Mouse (Mus musculus) lung, postnatal 36 days (tissue): ENCODE results near the gene Mgea5.

Experiments used
- DNase-seq: peaks from one replicate; pipeline ENCODE4 v3.0.0; 2022; ENCODE audit warnings: mixed read lengths

The Mgea5 gene

DNA sequence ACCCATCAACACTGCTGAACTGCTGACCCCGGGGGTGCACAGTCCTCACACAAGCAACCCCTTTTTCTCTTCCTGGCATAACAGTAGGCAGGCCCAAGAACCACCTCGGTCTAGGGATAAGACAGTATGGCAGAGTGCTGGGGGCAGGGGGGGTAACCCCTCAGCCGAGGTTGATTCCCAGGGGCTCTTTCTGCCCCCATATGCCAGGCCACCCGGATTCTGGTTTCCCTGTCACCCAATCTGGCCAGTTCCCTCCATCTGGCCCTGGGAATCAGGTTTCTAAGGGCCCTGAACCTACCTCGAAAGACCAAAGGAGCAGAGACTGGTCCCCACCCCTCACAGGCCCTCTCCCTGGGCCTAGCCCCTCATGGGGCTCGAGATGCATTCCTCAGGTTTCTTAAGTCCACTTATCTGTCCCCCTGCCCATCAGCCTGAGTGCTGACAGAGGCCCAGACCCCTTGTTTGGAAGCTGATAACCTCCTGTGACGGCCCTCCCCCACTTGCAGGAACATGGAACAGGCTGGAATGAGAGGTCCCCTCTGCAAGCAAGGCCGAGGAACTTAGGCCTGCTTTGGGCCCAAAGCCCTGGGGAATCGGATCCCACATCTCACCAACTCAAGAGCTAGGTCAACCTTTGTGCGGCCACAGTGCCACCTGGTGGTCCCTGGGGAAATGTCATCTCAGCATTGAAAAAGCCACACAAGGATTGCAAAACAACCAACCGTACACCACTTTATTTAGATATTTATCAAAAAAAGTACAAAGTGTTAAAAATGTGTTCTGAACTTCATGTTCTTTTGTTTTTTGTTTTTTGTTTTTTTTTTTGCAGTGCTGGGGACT is 36.4 kb downstream of the Mgea5 start:
- peak; percentile 94 for DNase-seq

DNA sequence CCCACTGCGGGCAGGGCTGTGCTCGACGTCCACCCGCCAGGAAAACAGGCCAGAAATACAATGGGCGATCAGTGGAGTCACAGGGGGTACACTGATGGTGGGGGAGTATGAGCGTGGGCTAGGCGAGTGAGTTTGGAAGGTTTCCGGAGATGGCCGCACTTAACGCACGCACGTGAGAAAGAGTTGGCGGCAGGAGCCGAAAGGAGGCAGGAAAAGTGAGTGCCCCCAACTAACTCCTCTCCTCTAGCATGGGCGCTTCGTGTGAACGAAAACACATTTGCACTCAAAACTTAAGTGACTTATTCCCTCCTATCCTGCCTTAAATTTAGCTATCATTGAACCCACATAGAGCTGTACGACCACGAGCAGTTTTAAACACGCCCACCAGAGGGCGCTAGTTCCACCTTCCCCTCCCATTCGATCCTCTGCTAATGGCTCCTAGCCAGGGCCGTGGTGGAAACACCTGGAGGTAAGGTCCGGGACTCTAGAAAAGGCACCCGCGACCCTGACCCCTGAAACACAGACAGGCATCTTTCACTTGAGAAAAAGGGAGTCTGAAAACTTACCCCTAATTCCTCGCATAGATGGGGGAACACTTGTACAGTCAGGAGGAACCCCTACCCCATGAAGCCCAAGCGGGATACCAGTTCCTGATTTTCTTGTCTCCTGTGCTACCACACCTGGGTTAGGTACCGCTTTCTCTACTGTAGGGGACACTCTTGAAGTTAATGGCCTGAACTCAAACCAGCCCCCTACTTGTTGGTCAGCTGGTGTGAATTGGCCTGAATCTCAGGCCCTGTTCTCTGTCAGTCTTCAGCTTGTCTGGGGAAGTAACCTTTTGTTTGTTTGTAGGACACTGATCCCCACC is 37.2 kb downstream of the Mgea5 start:
- peak; percentile 87 for DNase-seq

DNA sequence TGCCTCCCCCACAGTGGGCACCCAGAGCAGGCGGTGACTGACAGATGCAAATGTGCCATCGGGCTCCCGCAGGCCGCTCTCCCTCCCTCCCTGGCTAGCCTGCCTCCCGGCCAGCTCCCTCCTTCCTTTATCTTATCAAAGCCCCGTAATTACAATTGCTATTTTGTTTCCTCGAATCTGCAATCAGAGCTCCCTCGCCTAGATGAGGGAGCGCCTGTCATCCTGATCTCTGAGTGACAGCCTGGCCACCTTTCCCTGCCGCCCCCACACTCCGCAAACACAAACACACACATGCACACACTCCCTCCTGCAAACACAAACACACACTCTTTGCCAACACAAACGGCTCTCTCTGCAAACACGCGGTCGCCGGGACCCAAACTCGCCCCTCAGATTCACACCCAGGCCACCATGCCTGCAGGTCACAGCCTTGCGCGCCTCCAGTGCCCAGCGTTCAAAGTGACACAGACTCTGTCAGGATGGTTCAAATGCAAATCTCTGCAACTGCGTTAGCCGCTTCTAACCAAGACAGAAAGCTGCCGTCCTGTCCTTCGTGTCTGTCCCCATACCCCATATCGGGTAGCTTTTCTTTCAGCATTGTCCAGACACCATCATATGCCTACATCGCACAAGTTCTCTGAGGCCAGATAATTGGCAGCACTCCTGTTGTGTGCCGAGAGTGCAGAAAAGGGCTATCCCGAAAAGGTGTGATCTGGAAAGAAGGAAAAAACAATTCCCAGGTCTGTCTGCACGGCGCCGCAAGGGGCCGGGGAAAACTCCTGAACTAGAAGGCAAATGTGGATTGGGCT is 38.1 kb downstream of the Mgea5 start:
- no peak for DNase-seq

DNA sequence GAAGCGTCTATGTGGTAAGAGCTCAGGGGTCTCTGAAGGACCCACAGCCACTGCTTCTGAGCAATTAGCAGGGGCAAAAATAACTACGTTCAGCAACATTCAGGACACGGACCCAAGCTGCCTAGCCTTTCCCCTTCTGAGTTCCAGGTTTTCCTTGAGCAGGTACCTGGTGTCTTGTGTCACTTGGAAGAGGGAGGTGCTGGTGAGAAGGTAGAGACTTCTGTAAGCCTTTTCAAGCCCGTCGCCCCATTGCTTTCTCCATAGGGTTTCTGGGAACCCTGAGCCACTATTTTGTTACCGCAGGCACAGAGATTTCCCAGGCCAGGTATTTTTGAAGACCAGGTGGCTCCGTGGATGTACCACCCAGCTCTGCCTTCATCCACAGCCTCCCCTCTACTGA is 40.0 kb downstream of the Mgea5 start:
- DNase-seq: no peak

DNA sequence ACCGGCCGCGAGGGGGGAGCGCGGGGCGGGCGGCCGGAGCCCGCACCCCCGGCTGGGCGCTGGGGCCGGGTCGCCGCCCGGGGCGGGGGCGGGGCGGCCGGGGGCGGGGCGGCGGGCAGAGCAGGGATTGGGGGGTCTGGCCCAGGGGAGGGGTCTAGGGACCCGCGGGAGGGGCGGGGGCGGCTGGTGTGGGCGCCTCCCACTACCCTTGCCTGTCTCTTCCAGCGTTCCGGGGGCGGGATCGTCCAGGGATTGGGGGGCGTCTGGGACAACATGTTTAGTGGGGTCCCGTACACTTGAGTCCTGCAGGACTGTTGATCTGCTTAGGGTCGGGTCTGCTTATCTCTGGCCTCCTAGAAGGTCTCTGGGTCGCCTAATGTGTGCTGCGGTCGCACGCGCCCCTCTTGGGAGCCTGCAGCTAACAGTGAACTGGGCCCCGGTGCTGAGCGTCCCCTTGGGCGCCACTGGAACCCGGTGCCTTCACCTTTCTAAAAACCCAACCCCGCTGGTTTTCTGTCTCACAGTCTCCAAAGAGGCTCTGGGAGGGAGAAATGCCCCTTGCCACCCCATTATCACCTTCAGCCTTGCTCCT is 40.6 kb downstream of the Mgea5 start:
- DNase-seq: no peak

DNA sequence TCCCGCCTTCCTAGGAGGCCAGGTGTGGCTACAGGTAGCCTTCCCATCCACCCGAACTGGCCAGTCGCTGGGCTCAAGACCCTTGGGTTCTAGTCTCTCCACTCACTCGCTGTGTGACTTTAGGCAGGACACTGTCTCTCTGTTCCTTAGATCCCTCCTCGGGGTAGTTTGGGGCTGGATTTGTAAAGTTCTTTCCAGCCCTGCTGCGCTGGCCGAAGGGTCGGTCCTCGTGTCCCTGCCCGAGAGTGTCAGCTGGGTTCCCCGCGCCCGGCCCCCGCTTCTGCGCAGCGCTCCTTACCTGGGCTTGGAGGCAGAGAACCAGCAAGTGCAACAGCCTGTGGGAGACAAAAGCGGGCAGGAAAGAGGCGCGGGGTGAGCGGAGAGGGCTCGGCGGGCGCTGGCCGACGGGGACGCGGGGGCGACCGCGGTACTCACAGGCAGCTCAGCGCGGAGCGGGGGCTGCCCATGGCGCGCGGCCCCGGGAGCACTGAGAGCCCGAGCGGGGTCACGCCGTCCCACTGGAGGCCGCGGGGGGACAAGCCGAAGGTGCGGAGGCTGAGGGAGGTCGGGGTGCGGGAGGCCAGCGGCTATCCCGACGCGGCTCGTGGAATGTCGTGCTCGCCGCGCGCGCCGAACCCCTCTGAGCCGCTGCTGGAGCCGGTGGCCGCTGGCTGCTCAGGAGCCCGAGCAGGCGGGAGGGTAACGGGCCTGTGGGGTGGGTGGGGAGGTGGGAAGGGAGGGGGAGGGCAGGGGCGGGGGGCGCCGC is 41.2 kb downstream of the Mgea5 start, which contains the start of gene Fgf8:
TSS of gene Fgf8 (minus strand) at position 698 of the 766 bp plus-strand sequence.
- no peak for DNase-seq

DNA sequence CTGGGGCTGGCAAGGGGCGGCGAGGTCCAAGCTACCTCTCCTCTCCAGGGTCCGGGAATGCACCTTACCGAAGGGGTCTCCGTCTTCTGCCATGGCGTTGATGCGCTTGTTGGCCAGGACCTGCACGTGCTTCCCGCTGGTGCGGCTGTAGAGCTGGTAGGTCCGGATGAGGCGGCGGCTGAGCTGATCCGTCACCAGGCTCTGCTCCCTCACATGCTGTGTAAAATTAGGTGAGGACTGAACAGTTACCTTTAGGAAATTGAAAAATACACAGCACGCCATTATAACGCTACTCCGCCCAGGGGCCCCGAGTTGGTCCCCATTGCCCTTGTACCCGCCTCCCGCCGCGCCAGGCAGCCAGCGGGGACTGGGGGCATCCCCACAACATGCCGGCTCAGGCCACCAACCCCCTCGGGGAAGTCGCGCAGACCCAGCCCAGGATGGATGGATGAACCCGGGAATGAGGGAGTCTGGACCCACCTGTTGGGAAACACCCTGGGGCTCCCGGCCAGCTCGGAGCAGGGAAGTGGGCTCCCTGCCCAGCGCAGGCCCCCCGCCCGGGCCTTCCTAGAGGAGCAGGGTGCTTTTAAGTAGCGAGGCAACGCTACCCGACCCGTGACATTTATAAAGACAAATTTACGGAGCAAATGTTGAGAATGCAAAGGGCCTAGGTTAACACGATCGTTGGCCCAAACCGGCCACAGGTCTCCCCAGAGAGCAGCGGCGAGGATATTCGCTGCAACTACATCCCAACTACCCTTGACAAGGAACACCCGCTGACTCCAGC is 42.0 kb downstream of the Mgea5 start:
- DNase-seq: no peak

DNA sequence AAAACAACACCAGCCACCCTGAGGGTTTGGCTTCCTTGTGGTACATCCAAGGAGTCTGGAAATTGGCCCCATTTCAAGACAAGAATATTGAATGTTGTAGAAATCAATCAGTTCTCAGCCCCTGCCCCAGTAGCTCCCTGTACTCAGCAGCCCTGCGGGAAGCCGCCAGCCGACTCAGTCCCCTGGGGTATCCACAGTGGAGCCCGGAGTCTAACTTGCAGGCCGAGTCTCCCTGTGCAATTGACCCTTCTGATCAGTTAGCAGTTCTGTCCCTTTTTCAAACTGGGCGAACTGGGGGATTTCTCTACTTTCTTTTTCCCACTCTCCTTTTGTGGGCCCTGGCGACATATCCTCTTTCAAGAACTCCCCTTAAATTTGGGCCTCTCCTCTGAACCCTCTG is 42.8 kb downstream of the Mgea5 start:
- DNase-seq: no peak

DNA sequence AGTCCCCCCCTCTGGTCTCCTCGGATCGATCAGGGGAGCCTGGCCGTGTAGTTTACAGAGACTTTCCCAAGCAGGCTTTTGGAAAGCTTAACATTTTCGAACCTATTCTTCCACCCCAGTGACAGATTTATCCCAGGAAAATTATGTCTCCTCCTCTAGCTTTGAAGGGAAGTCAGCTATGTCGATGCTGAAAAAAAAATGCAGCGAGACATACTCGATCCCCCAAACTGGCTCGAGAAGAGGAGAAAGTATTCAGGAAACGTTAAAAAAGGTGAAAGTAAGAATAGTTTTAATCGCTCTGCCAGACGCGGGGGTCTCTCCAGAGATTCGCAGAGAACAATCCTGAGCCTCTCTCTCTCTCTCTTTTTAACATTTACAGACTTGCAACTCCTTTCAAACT is 43.4 kb downstream of the Mgea5 start:
- DNase-seq: no peak

DNA sequence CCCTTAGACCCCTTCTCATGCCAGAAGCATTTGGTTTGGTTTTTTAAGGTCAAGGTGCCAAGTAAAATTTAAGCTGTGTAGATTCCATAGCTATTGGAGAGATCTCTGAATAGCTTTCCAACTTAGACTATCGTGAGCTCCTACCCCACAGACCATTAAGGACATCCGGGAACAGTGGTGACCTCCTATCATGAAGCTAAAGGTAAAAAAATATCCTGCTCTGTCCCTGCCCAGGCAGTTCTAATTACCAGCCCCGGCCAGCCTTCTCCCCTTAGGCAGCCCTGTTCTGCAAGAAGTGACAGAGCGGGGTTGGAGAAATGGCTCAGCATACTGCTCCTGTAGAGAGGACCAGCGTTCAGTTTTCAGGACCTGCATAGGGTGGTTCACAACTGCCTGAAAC is 45.1 kb downstream of the Mgea5 start:
- DNase-seq: no peak

DNA sequence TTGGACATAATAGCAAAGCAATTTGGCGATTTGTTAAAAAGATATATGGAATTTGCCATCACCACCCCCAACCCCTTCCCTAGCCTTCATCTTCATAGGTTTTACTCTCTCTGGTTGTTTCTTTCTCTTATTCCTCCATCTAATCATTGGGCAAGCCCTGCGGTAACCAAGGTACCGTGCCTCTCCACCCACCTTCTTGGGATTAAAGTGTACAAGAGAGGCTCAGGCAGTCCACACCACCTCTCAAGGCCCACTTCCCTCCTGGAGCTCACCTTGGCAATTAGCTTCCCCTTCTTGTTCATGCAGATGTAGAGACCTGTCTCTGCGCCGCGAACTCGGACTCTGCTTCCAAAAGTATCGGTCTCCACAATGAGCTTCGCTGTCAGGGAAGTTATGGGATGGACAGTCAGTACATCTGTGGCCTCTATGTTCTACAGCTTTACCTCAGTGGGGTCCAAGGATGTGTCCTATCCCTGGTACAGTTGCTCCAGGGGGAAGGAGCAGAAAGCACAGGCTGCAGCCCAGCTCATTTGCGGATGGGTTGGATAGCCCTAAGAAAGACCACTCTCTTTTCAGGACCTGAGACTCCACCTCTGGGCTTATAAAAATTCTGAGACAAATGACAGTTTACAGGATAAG is 45.7 kb downstream of the Mgea5 start:
- no peak for DNase-seq

DNA sequence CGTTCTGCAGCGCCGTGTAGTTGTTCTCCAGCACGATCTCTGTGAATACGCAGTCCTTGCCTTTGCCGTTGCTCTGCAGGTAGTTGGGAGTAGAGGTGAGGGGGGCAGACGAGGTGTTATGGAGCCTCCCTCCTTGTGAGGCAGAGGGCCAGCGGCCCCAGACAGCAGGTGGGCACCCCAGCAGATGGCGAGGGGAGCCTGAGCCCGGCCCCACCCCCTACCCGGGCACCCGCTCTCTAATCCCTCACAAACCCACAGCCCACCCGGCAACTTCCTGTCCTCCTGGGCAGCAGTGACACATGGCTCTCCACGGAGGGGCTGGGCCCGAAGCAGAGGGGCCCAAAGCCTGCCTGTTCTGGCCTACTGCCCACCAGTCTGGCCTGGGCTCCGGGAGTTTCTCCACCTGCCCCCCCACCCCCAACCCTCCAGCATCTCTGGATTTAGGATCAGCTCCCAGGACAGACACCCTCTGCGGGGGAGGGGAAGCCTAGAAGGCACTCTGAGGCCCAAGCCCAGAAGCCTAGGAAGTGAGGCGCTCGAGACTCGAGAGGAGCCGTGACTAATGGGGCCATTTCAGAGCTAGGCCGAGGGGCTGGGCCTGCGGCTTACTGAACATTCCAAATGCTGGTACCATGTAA is 46.3 kb downstream of the Mgea5 start:
- no peak for DNase-seq

DNA sequence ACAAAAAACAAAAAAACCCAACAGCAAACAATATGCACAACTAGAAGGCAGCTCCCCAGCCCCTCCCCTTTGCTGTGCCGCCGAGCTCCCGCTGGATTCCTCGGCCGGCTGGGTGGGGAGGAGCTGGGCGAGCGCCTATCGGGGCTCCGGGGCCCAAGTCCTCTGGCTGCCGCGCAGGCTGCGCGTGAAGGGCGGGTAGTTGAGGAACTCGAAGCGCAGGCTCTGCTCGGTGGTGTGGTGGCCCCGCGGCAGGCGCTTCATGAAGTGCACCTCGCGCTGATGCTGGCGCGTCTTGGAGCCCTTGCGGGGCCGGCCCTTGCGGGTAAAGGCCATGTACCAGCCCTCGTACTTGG is 46.8 kb downstream of the Mgea5 start:
- DNase-seq: peak; percentile 31

DNA sequence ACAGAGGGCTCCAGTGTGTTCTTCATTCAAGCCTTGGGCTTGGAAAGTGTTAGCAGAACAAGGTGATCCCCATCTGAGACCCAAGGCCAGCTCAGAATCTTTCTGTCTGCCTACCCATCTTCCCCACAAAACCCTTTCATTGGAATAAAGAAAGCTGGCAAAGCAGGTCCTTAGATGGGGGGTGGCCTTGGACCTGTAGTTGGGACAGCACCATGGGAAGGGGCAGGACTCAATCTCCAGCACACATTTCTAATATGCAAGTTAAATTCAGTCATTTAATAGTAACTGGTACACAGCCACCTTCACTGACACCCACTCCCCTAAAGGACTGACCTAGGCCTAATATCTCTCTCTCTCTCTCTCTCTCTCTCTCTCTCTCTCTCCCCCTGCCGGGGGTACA is 47.4 kb downstream of the Mgea5 start:
- no peak for DNase-seq

DNA sequence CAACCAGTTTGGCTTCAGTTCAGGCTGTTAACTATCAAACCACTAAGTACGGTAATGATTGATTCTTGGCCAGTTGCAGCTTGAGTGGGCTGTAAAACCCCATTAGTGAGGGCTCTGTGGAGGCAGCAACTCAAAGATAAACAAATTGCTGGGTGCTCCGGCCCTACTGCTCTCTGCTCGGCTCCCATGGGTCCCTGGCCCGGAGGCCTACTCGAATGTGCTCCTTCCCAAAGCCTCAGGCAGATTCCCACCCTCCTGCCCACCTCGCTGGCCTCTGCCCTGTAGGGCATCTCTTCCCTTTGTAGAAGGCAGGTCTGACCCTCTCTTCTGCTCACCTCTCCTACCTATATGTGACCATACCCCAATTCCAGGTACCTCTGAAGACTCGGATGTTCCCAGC is 48.9 kb downstream of the Mgea5 start:
- DNase-seq: no peak

DNA sequence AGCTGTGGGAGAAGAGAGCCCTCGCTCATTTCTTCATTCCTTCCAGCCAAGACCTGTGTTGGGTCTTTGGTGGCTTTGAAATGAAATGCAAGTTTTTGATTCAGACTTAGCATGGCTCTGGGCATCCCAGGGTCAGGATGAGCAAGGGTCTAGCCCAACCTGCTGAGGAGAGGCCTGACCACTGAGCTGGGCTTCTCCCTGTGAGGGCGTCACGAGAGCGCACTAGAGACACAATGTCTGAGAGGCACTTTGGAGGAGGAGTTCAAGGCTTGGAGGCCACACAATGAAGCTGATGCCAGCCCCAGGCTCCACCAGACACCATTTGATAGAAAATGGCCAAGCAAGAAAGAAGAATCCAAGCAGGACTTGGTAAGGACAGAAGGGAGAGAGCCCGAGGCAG is 49.4 kb downstream of the Mgea5 start:
- DNase-seq: no peak

DNA sequence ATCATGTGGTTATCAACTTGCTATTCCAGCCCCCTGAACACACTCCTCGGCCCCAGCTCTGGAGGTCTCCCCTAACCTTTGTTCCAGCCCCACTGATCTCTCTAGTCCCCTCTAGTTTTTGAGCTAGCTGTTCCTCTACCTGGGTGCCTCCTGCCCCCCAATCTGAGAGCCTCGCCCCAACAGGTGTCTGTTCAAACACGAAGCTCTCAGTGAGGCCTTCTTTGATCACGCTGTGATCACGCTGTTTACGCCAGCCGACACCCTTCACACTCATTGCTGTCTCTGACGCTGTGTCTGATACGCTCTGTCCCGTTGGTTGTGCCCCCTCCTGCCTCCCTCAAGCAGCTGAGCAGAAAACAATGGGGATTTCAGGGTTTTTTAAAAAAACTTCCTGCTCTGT is 50.1 kb downstream of the Mgea5 start:
- no peak for DNase-seq

DNA sequence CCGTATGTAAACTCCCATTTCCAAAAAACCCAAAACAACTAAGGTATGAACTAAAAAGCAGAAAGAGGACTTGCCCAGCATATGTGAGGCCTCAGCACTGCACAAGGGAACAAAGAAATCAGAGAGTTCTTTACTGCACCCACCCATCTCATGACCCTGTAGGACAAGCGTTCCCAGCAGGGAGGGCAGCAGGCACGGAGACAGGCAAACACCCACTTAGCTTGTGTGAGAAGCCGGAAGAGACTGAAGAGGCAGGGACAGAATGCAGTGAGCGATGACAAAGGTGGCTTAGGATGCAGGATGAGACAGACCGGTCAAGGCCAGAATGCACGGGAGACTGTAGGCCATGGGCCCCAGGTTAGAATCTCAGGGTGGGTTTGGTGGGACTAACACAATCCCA is 52.0 kb downstream of the Mgea5 start:
- DNase-seq: no peak

DNA sequence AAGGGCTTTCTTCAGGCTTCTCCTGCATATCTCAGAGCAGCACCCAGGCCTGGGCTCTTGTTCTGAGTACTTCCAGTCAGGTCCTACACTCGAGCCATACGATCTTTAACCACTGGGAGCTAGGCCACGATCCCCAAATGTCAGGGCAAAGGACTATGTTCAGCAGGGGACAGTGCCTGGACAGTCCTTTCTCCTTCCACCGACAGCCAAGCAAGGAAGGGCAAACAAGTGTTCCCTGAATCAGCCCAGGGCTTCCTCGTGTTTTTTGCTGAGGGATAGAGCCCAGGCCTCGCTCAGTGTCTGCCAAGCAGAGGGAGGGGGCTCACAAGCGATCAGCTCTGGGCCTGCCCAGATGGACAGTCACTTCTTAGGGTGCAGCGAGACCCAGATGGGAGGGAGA is 53.6 kb downstream of the Mgea5 start:
- no peak for DNase-seq

DNA sequence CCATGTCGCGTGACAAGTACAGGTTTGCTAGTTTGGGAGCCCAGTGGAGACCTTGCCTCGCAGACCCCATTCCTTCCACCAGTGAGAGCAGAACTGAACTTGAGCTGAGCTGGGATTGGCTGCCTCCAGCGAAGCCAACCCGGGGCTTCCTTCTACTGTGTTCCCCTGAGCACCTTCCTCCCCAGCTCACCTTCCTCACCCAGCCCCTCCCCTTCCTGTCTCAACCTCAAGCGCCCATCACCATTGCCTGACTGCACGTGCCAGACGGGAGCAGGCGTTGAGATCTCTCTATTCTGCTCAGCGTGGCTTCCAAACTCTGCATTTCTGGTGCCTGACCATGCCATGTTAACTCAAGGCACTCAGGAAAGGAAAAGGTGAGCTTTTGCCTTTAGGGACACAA is 56.4 kb downstream of the Mgea5 start:
- DNase-seq: no peak
